Mouse (Mus musculus) embryo, embryonic 10.5 days (tissue): ENCODE measurements at regions not wholly inside any gene's neighbourhood (a gene's known extent, or its start where the extent isn't known, plus 50 kb on each side); places are given as distances from the start of the nearest gene placed in this dataset.

Source experiments
- DNase-seq: peaks from one replicate; pipeline ENCODE4 v3.0.0-alpha.2; 2015; ENCODE audit warnings: low spot score

GRCm38 (mm10) chr2:48624040-48624439 lies 189.9 kb upstream of the Acvr2a start:
- no peak for DNase-seq

GRCm38 (mm10) chr2:48624461-48624860 lies 189.4 kb upstream of the Acvr2a start:
- no peak for DNase-seq

DNA sequence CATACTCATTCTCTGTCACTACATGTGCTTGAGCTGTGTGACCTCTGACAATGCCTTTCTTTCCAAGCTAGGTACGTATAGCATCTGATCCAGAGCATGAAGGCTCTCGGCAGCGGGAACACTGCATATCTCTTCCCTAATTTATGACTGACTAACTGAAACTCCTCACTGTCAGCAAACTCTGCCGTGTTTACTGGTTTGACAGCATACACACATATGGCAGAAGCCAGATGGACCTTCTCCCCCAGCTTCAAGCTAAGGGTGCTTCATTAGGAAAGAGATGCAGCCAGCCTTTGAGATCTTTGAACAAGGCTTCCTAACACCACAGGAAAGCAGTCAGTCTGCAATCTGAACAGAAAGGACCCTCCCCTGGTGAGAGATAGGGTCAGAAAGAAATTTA lies 186.9 kb upstream of the Acvr2a start:
- DNase-seq: no peak

DNA sequence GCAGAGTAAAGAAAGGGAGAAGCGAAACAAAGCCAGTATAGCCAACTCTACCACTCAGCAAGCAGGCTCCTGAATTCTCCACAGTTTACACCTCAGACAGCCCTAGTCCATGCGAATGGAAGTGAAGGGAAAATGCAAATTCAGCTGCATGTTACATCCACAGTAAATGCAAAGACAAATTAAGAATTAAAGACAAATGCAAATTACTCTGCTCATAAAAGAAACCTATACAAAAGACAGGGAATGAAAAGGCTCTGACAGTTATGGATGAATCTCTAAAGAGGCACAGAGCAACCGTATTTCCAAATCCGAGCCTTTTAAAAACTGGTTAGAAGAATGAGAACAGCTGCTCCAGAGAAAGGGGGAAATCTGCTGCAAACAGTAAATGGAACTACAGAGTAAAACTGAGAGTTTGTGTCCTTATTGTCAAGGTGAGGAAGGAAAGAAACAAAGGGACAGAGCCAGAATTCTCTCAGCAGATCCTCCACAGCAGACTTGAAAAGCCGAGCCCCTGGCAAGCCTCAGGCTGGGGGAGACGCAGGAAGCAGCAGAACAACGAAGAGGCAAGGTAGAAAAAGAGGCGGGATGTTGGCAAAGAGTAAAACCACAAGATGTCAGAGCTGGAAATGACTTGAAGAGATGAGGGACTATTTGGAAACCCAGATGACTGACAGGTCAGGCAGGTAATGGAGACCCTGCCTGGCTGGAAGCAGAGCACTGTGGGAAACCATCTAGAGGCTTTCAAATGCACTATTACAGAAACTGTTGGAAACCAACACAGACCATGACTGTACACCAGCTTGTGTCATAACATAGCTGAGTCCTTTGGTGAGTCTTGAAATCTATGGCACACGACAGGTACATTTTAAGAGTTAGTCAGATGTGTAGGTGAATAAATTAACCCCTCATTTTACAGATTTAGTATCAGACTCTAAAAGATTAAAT lies 184.5 kb upstream of the Acvr2a start:
- peak; percentile 21 for DNase-seq

GRCm38 (mm10) chr2:48634456-48635174 lies 179.3 kb upstream of the Acvr2a start:
- DNase-seq: peak; percentile 64

GRCm38 (mm10) chr2:48636108-48636507 lies 177.8 kb upstream of the Acvr2a start:
- no peak for DNase-seq

GRCm38 (mm10) chr2:48644114-48644513 lies 169.8 kb upstream of the Acvr2a start:
- no peak for DNase-seq

GRCm38 (mm10) chr2:48650281-48650680 lies 163.6 kb upstream of the Acvr2a start:
- DNase-seq: no peak

DNA sequence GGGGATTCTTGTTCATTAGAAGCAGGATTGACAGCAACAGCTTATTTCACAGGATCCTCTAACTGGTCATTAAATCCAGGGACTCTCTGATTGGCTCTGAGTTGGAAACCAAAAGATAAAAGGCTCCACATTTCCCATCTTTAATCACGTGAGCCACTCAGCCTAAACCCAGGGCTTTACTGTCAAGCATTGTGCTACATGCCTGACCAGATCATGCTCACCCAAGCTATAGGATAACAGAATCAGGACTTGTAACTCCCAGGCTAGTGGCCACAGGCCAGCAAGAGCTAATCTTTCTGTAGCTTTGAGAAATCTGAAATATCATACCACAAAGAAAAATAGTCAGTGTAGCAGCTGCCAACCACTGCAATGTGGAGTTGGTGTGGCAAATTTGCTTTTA lies 152.7 kb upstream of the Acvr2a start:
- DNase-seq: no peak

DNA sequence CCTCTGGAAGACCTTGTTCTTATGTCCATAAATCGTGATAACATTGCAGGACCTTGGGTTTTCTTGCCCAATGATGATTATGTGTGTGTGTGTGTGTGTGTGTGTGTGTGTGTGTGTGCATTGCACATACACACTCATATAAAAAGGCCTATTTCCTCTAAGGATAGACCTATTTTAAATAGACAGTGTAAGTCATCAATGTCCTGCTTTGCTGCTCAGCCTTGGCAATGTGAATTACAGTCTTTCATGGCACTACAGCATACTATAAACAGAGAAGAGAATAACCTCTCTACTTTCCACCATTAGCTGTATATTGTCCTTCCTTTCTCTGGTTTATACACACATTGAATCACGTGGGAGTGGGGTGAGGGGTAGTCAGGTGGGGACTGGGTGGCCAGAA lies 148.8 kb upstream of the Acvr2a start:
- DNase-seq: no peak

DNA sequence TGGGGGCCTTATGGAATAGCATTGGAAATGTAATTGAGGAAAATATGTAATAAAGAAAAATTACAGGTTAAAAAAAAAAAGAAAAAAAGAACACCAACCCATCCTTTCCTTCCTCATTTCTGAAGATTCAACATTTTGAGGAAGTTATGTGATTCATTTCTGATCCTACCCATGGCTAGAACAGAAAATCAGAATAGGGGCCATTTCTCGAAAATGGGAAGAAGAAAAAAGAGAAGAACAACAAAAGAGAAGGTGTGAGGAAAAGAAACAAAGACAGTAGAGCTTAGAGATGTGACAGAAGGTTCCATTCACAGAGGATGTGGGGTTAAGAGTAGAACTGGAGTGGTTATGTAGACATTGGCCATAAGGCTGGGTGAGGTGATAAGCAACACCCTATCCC lies 124.8 kb upstream of the Acvr2a start:
- no peak for DNase-seq

- no peak for DNase-seq
These were observed 119.4 kb upstream of the Acvr2a start for GRCm38 (mm10) chr2:48694509-48694908.

DNA sequence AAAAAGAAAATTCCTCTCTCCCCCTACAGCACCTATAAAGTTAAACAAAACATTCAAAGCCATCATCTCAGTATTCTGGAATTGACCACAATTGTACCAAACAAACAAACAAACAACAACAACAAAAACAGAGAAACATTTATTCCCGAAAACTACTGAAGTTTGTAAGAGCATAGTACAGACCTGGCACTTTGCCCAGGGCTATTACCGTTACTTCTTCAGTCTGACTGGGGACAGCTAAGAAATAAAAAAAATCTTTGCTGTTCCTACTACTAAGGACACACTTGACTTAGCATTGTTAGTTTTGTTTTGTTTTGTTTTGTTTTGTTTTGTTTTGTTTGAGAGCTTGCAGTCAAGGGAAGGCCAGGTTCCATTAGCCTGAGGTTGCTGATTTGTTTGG lies 113.0 kb upstream of the Acvr2a start:
- no peak for DNase-seq

- DNase-seq: peak; percentile 43
These were observed 108.7 kb upstream of the Acvr2a start for GRCm38 (mm10) chr2:48705103-48705804.

DNA sequence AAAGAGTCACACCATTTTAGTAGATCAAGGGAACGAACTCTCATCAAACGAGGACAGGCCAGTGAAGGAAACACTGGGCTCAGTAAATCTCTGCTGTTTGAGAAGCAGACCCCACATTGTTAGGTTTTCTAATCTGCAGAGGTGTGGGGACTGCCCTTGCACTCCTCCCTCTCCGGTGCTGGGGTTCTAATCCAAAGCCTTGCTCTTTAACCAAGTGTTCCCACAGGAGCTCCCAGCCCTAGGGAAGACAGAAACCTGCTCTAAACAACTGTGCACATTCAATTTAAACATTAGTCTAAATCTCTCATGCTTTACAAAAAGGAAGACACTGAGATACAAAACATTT lies 108.1 kb upstream of the Acvr2a start:
- DNase-seq: peak; percentile 25

- DNase-seq: peak; percentile 5
These were observed 107.7 kb upstream of the Acvr2a start for GRCm38 (mm10) chr2:48706188-48706587.

- DNase-seq: no peak
These were observed 97.7 kb upstream of the Acvr2a start for GRCm38 (mm10) chr2:48716206-48716605.

DNA sequence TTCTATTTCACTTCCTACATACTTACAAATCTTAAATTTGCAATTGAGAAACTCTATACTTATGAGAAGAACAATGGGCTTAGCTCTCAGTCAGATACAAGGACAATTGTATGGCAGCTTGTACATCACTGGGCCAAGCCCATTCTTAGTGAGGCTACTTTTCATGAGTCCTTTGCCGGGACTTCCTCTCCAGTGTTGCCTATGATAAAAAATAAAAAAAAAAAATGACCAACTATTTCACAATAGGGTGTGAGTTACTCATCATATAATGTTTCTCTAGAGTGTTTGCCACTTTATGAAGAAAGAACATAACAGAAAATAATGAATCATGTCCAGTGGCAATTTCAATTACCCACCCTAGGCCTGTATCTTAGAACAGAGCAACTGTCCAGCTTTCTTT lies 96.1 kb upstream of the Acvr2a start:
- DNase-seq: no peak

DNA sequence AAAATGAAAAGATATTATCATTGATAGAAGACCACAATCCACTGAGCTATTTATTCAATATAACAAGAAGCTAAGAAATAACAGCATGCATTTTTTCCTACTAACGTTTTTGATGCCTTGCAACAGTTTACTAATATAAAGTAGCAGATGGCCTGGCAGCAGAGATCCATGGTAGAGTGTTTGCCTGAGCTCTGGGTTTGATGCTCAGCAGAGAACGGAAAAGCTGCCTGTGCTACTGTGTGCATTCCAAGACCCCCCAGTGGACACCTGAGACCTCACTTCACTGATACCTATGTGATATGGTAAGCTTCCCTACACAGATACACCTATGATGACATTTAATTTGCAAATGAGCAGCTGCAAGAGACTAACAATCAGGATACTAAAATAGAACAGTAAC lies 95.6 kb upstream of the Acvr2a start:
- no peak for DNase-seq

DNA sequence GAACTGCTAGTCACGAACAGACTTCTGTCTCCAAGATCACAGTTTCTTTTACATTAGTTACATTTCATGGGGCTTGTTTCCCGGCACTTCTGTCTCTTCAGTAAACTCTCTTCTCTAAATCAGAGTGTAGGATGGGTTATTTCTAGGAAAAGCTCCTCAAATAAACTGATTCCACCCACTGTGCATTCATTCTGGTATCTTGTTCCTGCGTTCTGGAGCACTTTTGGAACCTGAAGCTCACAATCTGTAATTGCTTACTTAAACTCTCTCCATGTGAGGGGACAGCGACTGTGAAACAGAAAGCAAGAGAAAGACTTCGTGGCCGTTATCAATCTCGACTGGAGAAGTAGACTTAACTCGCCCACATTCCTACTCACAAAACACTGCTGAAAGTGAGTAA lies 83.1 kb upstream of the Acvr2a start:
- peak; percentile 3 for DNase-seq

DNA sequence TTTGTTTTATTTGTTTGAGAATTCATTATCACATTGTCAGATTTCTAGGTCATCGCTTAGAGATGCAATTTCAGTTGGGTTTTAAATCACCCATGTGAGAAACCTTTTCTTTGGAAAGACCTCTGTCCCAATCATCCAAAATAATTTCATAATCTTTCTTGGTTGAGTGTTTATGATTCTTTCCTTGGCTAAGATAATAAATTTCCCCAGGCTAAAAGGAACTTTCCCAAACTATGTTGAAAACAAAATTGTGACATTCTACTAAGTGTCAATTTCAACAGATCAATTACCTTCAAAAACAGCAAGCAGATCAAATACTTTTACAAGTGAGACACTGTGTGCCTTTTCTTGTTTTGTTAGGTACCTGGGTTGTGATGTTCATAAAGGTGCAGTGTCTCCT lies 80.0 kb upstream of the Acvr2a start:
- DNase-seq: no peak

GRCm38 (mm10) chr2:48734521-48734920 lies 79.4 kb upstream of the Acvr2a start:
- DNase-seq: no peak

DNA sequence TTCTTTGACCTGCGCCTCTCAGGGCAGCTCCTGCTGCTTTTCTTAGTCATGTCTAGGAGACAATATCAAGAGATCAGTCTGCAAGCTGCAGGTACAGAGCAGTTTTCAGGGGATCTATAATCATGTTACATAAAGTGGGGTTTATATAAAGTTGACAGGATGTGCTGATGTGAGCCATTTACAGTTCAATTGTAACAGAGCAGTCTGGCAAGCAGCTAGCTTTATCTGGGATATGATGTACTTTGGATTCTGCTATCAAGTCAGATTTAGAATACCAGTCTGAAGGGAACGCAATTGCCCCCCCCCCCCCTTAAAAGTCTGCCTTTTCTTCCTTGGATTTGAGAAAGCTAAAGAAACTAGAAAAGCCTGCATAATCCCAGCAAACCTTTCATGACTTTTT lies 77.6 kb upstream of the Acvr2a start:
- no peak for DNase-seq
